Mouse (Mus musculus) limb, embryonic 12.5 days (tissue): ENCODE results near the gene Erbb3. TPM values are rescaled to one million over a fixed set of nuclear protein-coding genes. Genes with fewer than 3 reads are reported as not detected.

Source experiments
- ATAC-seq: fragments of 200-750 bp; cut with Nextera tagmentation; 2 replicates; pipeline ENCODE4 v1.8.0; 2017; ENCODE audit warnings: low read depth, moderate TSS enrichment; ENCODE audit not compliant: insufficient number of reproducible peaks, insufficient read depth, low FRiP score, low TSS enrichment
- H3K27ac ChIP-seq: fragments of 300-500 bp; sonication (generic); 2 replicates; pipeline ENCODE4 v1.5.1; 2016; ENCODE audit warnings: mild to moderate bottlenecking, moderate library complexity
- H3K27me3 ChIP-seq: fragments of 300-500 bp; sonication (generic); 2 replicates; pipeline ENCODE4 v1.6.1; 2016; ENCODE audit warnings: mild to moderate bottlenecking, moderate library complexity
- H3K36me3 ChIP-seq: fragments of 300-500 bp; sonication (generic); 2 replicates; pipeline ENCODE4 v1.6.1; 2016; ENCODE audit warnings: mild to moderate bottlenecking, moderate library complexity
- H3K4me1 ChIP-seq: fragments of 300-500 bp; sonication (generic); replicated peaks from 2 replicates; pipeline ENCODE4 v1.6.1; 2016
- H3K4me2 ChIP-seq: fragments of 300-500 bp; sonication (generic); 2 replicates; pipeline ENCODE4 v1.6.1; 2016; ENCODE audit warnings: mild to moderate bottlenecking, moderate library complexity
- H3K4me3 ChIP-seq: fragments of 300-500 bp; sonication (generic); replicated peaks from 2 replicates; pipeline ENCODE4 v1.5.1; 2016; ENCODE audit warnings: mild to moderate bottlenecking
- H3K9ac ChIP-seq: fragments of 300-500 bp; sonication (generic); replicated peaks from 2 replicates; pipeline ENCODE4 v1.6.1; 2016; ENCODE audit warnings: mild to moderate bottlenecking, moderate library complexity
- H3K9me3 ChIP-seq: fragments of 300-500 bp; sonication (generic); 2 replicates; pipeline ENCODE4 v1.6.1; 2016; ENCODE audit warnings: mild to moderate bottlenecking, moderate library complexity
- WGBS: fragments of 180-500 bp; shearing (Covaris S2); methylation state at CpG from one replicate; pipeline ENCODE4 v1.1.7; 2016; 5-methylcytosine and 5-hydroxymethylcytosine counted together
- microRNA-seq: library from miRNA; unstranded; fragments of <30 nt; microRNA quantifications from one replicate; pipeline ENCODE4, GENCODE M21; 2017
- polyA plus RNA-seq: library from polyadenylated mRNA; unstranded; fragments of >200 nt; fragmentation: Nextera tagmentation; extraction: Ambion mirVana; gene quantifications from 2 replicates; pipeline ENCODE4 v1.2.1, GENCODE M21; 2016

Erbb3 gene
- polyA plus RNA-seq, 1 experiment from 2014 or later: 16.6 TPM

GRCm38 (mm10) chr10:128524732-128525662, 64.5 kb downstream of the Erbb3 start:
- ATAC-seq: peak; percentile 17; the same call in 1 of the 2 replicates
- Histone ChIP-seq H3K36me3 (peaks cover 16% of the 10 kb centered on the region; the same call in 1 of the 2 replicates), H3K27me3 (peaks cover 64% of the 10 kb centered on the region), H3K4me1 (peaks cover 15% of the 10 kb centered on the region), H3K27ac (peak overlapping the region; percentile 50; the same call in 1 of the 2 replicates), H3K9ac (peak overlapping the region; percentile 71), H3K9me3 (no peaks in the 10 kb centered on the region), H3K4me3 (peak overlapping the region; percentile 78), H3K4me2 (peak overlapping the region; percentile 99)
- under 1% methylated on average over 58 of the region's 58 CpGs for WGBS

DNA sequence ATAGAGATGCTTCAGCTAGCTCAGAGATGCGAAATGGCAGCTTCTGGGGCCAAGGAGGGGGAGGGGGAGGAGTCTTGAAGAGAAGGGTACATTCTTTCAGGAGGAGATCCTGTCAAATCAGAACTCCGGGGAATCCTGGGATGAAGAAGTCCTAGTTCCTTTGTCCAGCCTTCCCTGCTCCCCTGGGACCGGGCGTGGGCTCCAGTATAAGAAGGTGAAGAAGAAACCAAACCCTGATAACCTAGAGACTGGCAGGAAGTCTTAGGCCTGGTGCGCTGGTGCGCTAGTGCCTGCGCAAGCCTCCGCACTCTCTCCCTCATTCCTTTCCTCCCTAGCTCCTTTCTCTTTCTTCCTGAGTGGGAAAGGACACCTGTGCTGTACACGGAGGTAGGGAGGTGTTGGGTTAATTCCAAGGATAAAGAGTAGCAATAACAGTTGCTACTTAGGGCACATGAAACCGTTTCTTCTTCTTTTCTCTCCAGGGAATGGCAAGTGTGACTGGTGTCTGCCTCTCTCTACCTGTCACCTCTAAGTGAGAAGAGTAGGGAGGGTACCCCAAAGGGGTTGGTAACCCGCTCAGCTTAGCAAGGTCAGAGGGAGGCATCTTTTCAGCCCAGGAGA, 65.2 kb downstream of the Erbb3 start:
- no peak overlapping the region for H3K27ac ChIP-seq
- H3K36me3 ChIP-seq: peaks cover 21% of the 10 kb centered on the region
- H3K9ac ChIP-seq: peak overlapping the region; percentile 71
- peak overlapping the region; percentile 99 for H3K4me2 ChIP-seq
- peaks cover 65% of the 10 kb centered on the region for H3K27me3 ChIP-seq
- ATAC-seq: no peak
- no peaks in the 10 kb centered on the region for H3K9me3 ChIP-seq
- 9% methylated on average over 11 of the region's 11 CpGs for WGBS
- peaks cover 15% of the 10 kb centered on the region for H3K4me1 ChIP-seq
- H3K4me3 ChIP-seq: peak overlapping the region; percentile 78

DNA sequence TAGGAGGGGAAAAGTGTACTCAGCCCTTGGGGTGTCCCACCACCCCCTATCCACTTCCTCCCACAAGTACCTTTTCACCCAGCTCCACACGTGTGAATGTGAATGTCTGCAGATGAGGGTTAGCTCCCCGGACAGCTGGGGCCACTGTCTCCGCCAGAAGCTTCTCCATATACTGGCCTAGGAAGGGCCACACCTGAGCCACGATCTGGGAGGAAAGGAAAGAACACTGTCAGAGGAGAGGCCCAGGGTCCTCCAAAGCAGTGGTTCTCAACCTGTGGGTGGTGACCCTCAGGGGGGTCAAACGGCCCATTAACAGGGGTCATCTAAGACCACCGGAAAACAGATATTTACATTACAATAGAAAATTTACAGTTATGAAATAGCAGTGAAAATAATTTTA, 67.1 kb downstream of the Erbb3 start:
- 69% methylated on average over 6 of the region's 6 CpGs for WGBS
- H3K4me2 ChIP-seq: no peak overlapping the region
- peaks cover 15% of the 10 kb centered on the region for H3K4me1 ChIP-seq
- H3K9ac ChIP-seq: no peak overlapping the region
- H3K27me3 ChIP-seq: peaks cover 72% of the 10 kb centered on the region
- no peak overlapping the region for H3K27ac ChIP-seq
- no peak for ATAC-seq
- H3K36me3 ChIP-seq: peaks cover 31% of the 10 kb centered on the region
- no peak overlapping the region for H3K4me3 ChIP-seq
- H3K9me3 ChIP-seq: no peaks in the 10 kb centered on the region

DNA sequence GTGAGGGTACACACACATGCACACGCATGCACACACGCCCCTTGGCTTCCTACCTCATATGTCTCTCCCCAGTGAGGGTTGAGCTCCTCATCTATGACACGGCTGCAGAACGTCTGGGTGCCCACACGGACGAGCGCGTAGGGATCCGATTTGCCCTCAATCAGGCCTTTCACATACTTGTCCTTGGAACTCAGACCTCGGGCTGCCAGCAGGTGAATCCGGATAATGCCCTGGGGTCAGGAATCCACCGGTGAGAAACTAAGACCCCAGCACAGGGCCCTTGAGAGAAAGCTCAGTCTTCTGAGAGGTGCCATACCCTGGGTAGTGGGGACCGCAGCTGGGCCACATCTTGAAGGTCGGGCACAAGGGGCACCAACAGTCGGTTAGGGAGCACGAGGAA, 68.9 kb downstream of the Erbb3 start:
- Histone ChIP-seq H3K27ac (no peak overlapping the region), H3K4me2 (no peak overlapping the region), H3K9me3 (no peaks in the 10 kb centered on the region), H3K4me3 (no peak overlapping the region), H3K27me3 (peaks cover 84% of the 10 kb centered on the region), H3K9ac (no peak overlapping the region), H3K36me3 (peaks cover 32% of the 10 kb centered on the region), H3K4me1 (peaks cover 16% of the 10 kb centered on the region)
- WGBS: 84% methylated on average over 16 of the region's 16 CpGs
- no peak for ATAC-seq

GRCm38 (mm10) chr10:128518833-128519232, 70.6 kb downstream of the Erbb3 start:
- WGBS: 69% methylated on average over 7 of the region's 7 CpGs
- Histone ChIP-seq H3K36me3 (peaks cover 40% of the 10 kb centered on the region), H3K4me2 (no peak overlapping the region), H3K27me3 (peaks cover 79% of the 10 kb centered on the region), H3K4me1 (peaks cover 6% of the 10 kb centered on the region), H3K27ac (no peak overlapping the region), H3K4me3 (no peak overlapping the region), H3K9me3 (no peaks in the 10 kb centered on the region), H3K9ac (no peak overlapping the region)
- no peak for ATAC-seq

Small RNAs within 50 kb of the gene (microRNA-seq; reads per million reads assigned to microRNA genes)
- gene Gm47275 (not detected), gene Mir6917 (not detected)

Other genes starting within 250 kb of the Erbb3 start
- 15.5 and 15.8 TPM in 2 replicates for gene Coq10a, start 220.7 kb downstream of the Erbb3 start, polyA plus RNA-seq
- gene Ankrd52, start 212.5 kb downstream of the Erbb3 start, polyA plus RNA-seq: 13.5 and 14.8 TPM in 2 replicates
- not detected in 2 replicates for gene Slc39a5, start 188.4 kb downstream of the Erbb3 start, polyA plus RNA-seq
- 65.1 and 65.2 TPM in 2 replicates for gene Nabp2, start 178.2 kb downstream of the Erbb3 start, polyA plus RNA-seq
- gene Rnf41, start 178.0 kb downstream of the Erbb3 start, polyA plus RNA-seq: 42.5 TPM in 2 replicates
- 105 and 120 TPM in 2 replicates for gene Smarcc2, start 130.4 kb downstream of the Erbb3 start, polyA plus RNA-seq
- 827 and 868 TPM in 2 replicates for gene Myl6, start 95.5 kb downstream of the Erbb3 start, polyA plus RNA-seq
- 3.2 and 3.4 TPM in 2 replicates for gene Myl6b, start 91.0 kb downstream of the Erbb3 start, polyA plus RNA-seq
- 18.5 and 19.9 TPM in 2 replicates for gene Esyt1, start 63.8 kb downstream of the Erbb3 start, polyA plus RNA-seq
- gene Zc3h10, start 41.9 kb downstream of the Erbb3 start, polyA plus RNA-seq: 18.1 and 21.4 TPM in 2 replicates
- 3,599 and 3,605 TPM in 2 replicates for gene Rpl41, start 40.3 kb downstream of the Erbb3 start, polyA plus RNA-seq
- 199 and 206 TPM in 2 replicates for gene Pa2g4, start 23.7 kb downstream of the Erbb3 start, polyA plus RNA-seq
- gene Rps26, start 37.1 kb upstream of the Erbb3 start, polyA plus RNA-seq: 753 and 757 TPM in 2 replicates
- gene Ikzf4, start 56.3 kb upstream of the Erbb3 start, polyA plus RNA-seq: 3.4 and 4.0 TPM in 2 replicates
- gene Suox, start 84.4 kb upstream of the Erbb3 start, polyA plus RNA-seq: 14.7 and 16.7 TPM in 2 replicates
- 72.7 and 78.2 TPM in 2 replicates for gene Rab5b, start 106.6 kb upstream of the Erbb3 start, polyA plus RNA-seq
- gene Pmel, start 114.5 kb upstream of the Erbb3 start, polyA plus RNA-seq: 0.71 and 1.2 TPM in 2 replicates
- gene Cdk2, start 115.4 kb upstream of the Erbb3 start, polyA plus RNA-seq: 147 and 161 TPM in 2 replicates
- gene Dgka, start 155.2 kb upstream of the Erbb3 start, polyA plus RNA-seq: 8.4 and 8.9 TPM in 2 replicates
- gene Pym1, start 158.2 kb upstream of the Erbb3 start, polyA plus RNA-seq: 54.2 and 55.2 TPM in 2 replicates
- gene Mmp19, start 201.3 kb upstream of the Erbb3 start, polyA plus RNA-seq: 0.36 and 0.50 TPM in 2 replicates
- 56.4 and 58.0 TPM in 2 replicates for gene Dnajc14, start 214.4 kb upstream of the Erbb3 start, polyA plus RNA-seq
- gene Tmem198b, start 214.7 kb upstream of the Erbb3 start, polyA plus RNA-seq: 22.6 and 23.4 TPM in 2 replicates
- gene Sarnp, start 227.7 kb upstream of the Erbb3 start, polyA plus RNA-seq: 241 and 260 TPM in 2 replicates
- gene Ormdl2, start 232.0 kb upstream of the Erbb3 start, polyA plus RNA-seq: 27.9 and 31.6 TPM in 2 replicates